Mouse (Mus musculus) lung, adult 2 months (tissue): ENCODE data around the gene Sstr3.

Source experiments
- CTCF ChIP-seq: fragments of 200-500 bp; IDR thresholded peaks from 2 replicates; pipeline ENCODE4 v1.5.1; 2011; ENCODE audit warnings: mild to moderate bottlenecking, low read length, control low read depth; ENCODE audit not compliant: insufficient read depth
- POLR2A ChIP-seq: fragments of 200-500 bp; IDR thresholded peaks from 2 replicates; pipeline ENCODE4 v1.6.1; 2011; ENCODE audit warnings: low read depth, mild to moderate bottlenecking, control low read depth, low read length, borderline replicate concordance; ENCODE audit errors: extremely low read depth

DNA sequence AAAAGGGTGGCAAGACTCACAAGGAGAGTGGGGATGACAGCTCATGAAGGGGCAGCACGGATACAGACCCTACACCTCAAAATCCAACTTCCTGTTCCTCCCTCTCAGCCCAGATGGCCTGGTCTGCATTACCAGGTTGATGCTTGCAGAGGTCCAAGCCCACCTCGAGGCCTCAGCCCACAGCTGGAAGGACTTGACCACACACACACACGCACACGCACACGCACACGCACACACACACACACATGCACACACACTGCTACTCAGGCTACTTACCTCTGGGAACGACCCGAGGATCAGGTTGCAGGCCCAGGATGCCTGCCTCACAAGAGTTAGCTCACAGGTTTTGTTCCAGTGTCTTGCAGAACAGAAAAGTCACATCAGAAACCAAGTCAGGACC is 54.6 kb downstream of the Sstr3 start:
- TF ChIP-seq CTCF, result no peak
- no peak for TF ChIP-seq POLR2A
